Mouse (Mus musculus): ENCODE measurements at regions not wholly inside any gene's neighbourhood (a gene's known extent, or its start where the extent isn't known, plus 50 kb on each side); places are given as distances from the start of the nearest gene placed in this dataset.

- TF ChIP-seq POU5F1 (IDR thresholded peaks at IDR 0.05; ENCODE audit: borderline replicate concordance, low read length), result no peak
- TF ChIP-seq CTCF (conservative IDR thresholded peaks at IDR 0.05; ENCODE audit: low read length), result no peak
- no peak for TF ChIP-seq NANOG (IDR thresholded peaks at IDR 0.05; ENCODE audit: borderline replicate concordance, low read length)
- H3K36me3 ChIP-seq (ENCODE audit: insufficient read depth, low read length), result no peaks in the 10 kb centered on the region
Measured at GRCm38 (mm10) chr15:5513146-5513545, 269.2 kb upstream of the Ptger4 start.

GRCm38 (mm10) chr15:5514217-5514616 is 270.2 kb upstream of the Ptger4 start:
- TF ChIP-seq NANOG (IDR thresholded peaks at IDR 0.05; ENCODE audit: borderline replicate concordance, low read length) (no peak), CTCF (conservative IDR thresholded peaks at IDR 0.05; ENCODE audit: low read length) (no peak), POU5F1 (IDR thresholded peaks at IDR 0.05; ENCODE audit: borderline replicate concordance, low read length) (no peak)
- no peaks in the 10 kb centered on the region; the same call in 1 of the 2 replicates for H3K4me1 ChIP-seq (replicated peaks; ENCODE audit: low read depth, low read length)
- H3K4me3 ChIP-seq (replicated peaks; ENCODE audit: low read length), result no peak overlapping the region
- H3K36me3 ChIP-seq (ENCODE audit: insufficient read depth, low read length), result no peaks in the 10 kb centered on the region
- H3K27me3 ChIP-seq (ENCODE audit: insufficient read depth, low read length), result no peaks in the 10 kb centered on the region
- no peaks in the 10 kb centered on the region for H3K9me3 ChIP-seq (ENCODE audit: low read length)

More at GRCm38 (mm10) chr15:5513146-5513545, 269.2 kb upstream of the Ptger4 start:
- H3K4me3 ChIP-seq (replicated peaks; ENCODE audit: low read length), result no peak overlapping the region
- no peaks in the 10 kb centered on the region for H3K9me3 ChIP-seq (ENCODE audit: low read length)
- no peaks in the 10 kb centered on the region for H3K27me3 ChIP-seq (ENCODE audit: insufficient read depth, low read length)
- no peaks in the 10 kb centered on the region; the same call in 1 of the 2 replicates for H3K4me1 ChIP-seq (replicated peaks; ENCODE audit: low read depth, low read length)

- Histone ChIP-seq H3K36me3 (ENCODE audit: insufficient read depth, low read length) (no peaks in the 10 kb centered on the region), H3K4me1 (replicated peaks; ENCODE audit: low read depth, low read length) (no peaks in the 10 kb centered on the region; the same call in 1 of the 2 replicates), H3K9me3 (ENCODE audit: low read length) (no peaks in the 10 kb centered on the region), H3K4me3 (replicated peaks; ENCODE audit: low read length) (no peak overlapping the region), H3K27me3 (ENCODE audit: insufficient read depth, low read length) (no peaks in the 10 kb centered on the region)
- no peak for TF ChIP-seq CTCF (conservative IDR thresholded peaks at IDR 0.05; ENCODE audit: low read length)
- no peak for TF ChIP-seq POU5F1 (IDR thresholded peaks at IDR 0.05; ENCODE audit: borderline replicate concordance, low read length)
- TF ChIP-seq NANOG (IDR thresholded peaks at IDR 0.05; ENCODE audit: borderline replicate concordance, low read length), result no peak
Measured at GRCm38 (mm10) chr15:5517244-5517966, 273.4 kb upstream of the Ptger4 start.

GRCm38 (mm10) chr15:5519552-5519951 is 275.6 kb upstream of the Ptger4 start:
- H3K27me3 ChIP-seq (ENCODE audit: insufficient read depth, low read length), result no peaks in the 10 kb centered on the region
- H3K4me3 ChIP-seq (replicated peaks; ENCODE audit: low read length), result no peak overlapping the region
- no peaks in the 10 kb centered on the region for H3K9me3 ChIP-seq (ENCODE audit: low read length)
- TF ChIP-seq CTCF (conservative IDR thresholded peaks at IDR 0.05; ENCODE audit: low read length) (no peak), NANOG (IDR thresholded peaks at IDR 0.05; ENCODE audit: borderline replicate concordance, low read length) (no peak), POU5F1 (IDR thresholded peaks at IDR 0.05; ENCODE audit: borderline replicate concordance, low read length) (no peak)
- H3K36me3 ChIP-seq (ENCODE audit: insufficient read depth, low read length), result no peaks in the 10 kb centered on the region
- no peaks in the 10 kb centered on the region for H3K4me1 ChIP-seq (replicated peaks; ENCODE audit: low read depth, low read length)

- H3K9me3 ChIP-seq (ENCODE audit: low read length), result no peaks in the 10 kb centered on the region
- TF ChIP-seq POU5F1 (IDR thresholded peaks at IDR 0.05; ENCODE audit: borderline replicate concordance, low read length), result no peak
- TF ChIP-seq NANOG (IDR thresholded peaks at IDR 0.05; ENCODE audit: borderline replicate concordance, low read length), result no peak
- no peak for TF ChIP-seq CTCF (conservative IDR thresholded peaks at IDR 0.05; ENCODE audit: low read length)
Measured at GRCm38 (mm10) chr15:5519997-5520396, 276.0 kb upstream of the Ptger4 start.

GRCm38 (mm10) chr15:5528619-5529018 is 284.6 kb upstream of the Ptger4 start:
- no peak for TF ChIP-seq POU5F1 (IDR thresholded peaks at IDR 0.05; ENCODE audit: borderline replicate concordance, low read length)
- TF ChIP-seq CTCF (conservative IDR thresholded peaks at IDR 0.05; ENCODE audit: low read length), result no peak
- TF ChIP-seq NANOG (IDR thresholded peaks at IDR 0.05; ENCODE audit: borderline replicate concordance, low read length), result no peak
- H3K4me1 ChIP-seq (replicated peaks; ENCODE audit: low read depth, low read length), result no peaks in the 10 kb centered on the region
- H3K4me3 ChIP-seq (replicated peaks; ENCODE audit: low read length), result no peak overlapping the region
- H3K27me3 ChIP-seq (ENCODE audit: insufficient read depth, low read length), result no peaks in the 10 kb centered on the region
- no peaks in the 10 kb centered on the region for H3K9me3 ChIP-seq (ENCODE audit: low read length)
- H3K36me3 ChIP-seq (ENCODE audit: insufficient read depth, low read length), result no peaks in the 10 kb centered on the region

More at GRCm38 (mm10) chr15:5519997-5520396, 276.0 kb upstream of the Ptger4 start:
- Histone ChIP-seq H3K27me3 (ENCODE audit: insufficient read depth, low read length) (no peaks in the 10 kb centered on the region), H3K4me1 (replicated peaks; ENCODE audit: low read depth, low read length) (no peaks in the 10 kb centered on the region), H3K4me3 (replicated peaks; ENCODE audit: low read length) (no peak overlapping the region), H3K36me3 (ENCODE audit: insufficient read depth, low read length) (no peaks in the 10 kb centered on the region)

- Histone ChIP-seq H3K4me1 (replicated peaks; ENCODE audit: low read depth, low read length) (no peaks in the 10 kb centered on the region), H3K9me3 (ENCODE audit: low read length) (no peaks in the 10 kb centered on the region), H3K27me3 (ENCODE audit: insufficient read depth, low read length) (no peaks in the 10 kb centered on the region), H3K36me3 (ENCODE audit: insufficient read depth, low read length) (no peaks in the 10 kb centered on the region), H3K4me3 (replicated peaks; ENCODE audit: low read length) (no peak overlapping the region)
- TF ChIP-seq POU5F1 (IDR thresholded peaks at IDR 0.05; ENCODE audit: borderline replicate concordance, low read length) (no peak), NANOG (IDR thresholded peaks at IDR 0.05; ENCODE audit: borderline replicate concordance, low read length) (no peak), CTCF (conservative IDR thresholded peaks at IDR 0.05; ENCODE audit: low read length) (no peak)
Measured at GRCm38 (mm10) chr15:5533656-5534055, 289.7 kb upstream of the Ptger4 start.

GRCm38 (mm10) chr15:5537432-5537831 is 293.4 kb upstream of the Ptger4 start:
- Histone ChIP-seq H3K4me3 (replicated peaks; ENCODE audit: low read length) (no peak overlapping the region), H3K36me3 (ENCODE audit: insufficient read depth, low read length) (no peaks in the 10 kb centered on the region), H3K27me3 (ENCODE audit: insufficient read depth, low read length) (no peaks in the 10 kb centered on the region), H3K9me3 (ENCODE audit: low read length) (no peaks in the 10 kb centered on the region), H3K4me1 (replicated peaks; ENCODE audit: low read depth, low read length) (no peaks in the 10 kb centered on the region)
- TF ChIP-seq NANOG (IDR thresholded peaks at IDR 0.05; ENCODE audit: borderline replicate concordance, low read length) (no peak), POU5F1 (IDR thresholded peaks at IDR 0.05; ENCODE audit: borderline replicate concordance, low read length) (no peak), CTCF (conservative IDR thresholded peaks at IDR 0.05; ENCODE audit: low read length) (no peak)

Measured in E14TG2a.4 (cell line).